In the genomic region with DNA sequence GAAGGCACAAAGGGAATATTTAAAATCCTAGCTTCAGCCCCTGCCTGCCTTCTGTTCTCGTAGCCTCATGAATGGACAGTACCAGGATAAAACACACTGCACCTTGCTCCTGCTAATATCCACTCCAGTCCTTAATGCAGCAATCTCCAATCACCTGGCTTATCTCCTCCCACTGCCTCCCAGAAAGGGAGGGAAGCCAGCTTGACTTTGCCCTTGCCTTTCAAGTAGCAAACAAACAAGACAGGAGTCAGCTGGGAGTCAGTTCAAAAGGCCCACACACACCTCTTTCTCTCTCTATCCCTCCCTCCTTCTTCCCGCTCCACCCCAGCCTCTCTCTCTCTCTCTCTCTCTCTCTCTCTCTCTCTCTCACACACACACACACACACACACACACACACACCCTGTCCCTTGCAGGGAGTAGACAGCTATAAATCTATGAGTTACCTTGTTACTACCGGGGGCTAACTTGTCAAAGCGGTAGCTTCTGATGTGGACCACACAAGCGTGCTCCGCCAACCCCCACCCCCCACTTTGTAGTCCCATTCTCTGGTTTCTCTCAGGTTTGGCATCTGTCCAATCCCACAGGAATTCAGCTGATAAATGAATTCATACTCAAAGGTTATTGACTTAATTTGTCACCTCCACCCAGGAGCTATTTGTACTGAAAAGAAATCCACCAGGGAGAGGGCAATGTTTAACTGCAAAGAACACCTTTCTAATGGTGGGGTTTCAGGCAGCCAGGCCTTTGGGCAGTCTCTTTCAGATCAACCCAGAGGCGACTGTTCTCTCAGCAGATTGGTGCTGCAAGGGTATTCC, we compare ENCODE assay signal across 12 mouse cellular contexts.
DNase-seq lines count a peak whose midpoint lies in the region; ATAC-seq and TF ChIP-seq lines count a peak whose summit lies in the region.
"Had no signal": no experiment of that assay in that cellular context is flagged by ENCODE, and none has a peak within 500 bp of the region (broad histone marks: within the 10 kb centered on the region; RNA-seq: fewer than 3 reads in every experiment).

No protein-coding gene starts in this region.

- H3K9ac ChIP-seq in liver, postnatal 0 days (replicated peaks): no peak overlapping the region
- H3K9ac ChIP-seq in intestine, embryonic 16.5 days (ENCODE audit: low read depth, low read length): no peak overlapping the region
- H3K9ac ChIP-seq in kidney, postnatal 0 days (ENCODE audit: low read depth, low read length): no peak overlapping the region
- H3K9ac ChIP-seq in stomach, embryonic 14.5 days (replicated peaks; ENCODE audit: low read depth, low read length): no peak overlapping the region
- no peak overlapping the region for H3K9ac ChIP-seq in heart, embryonic 12.5 days
- H3K9ac ChIP-seq: limb, embryonic 12.5 days; neural tube, embryonic 12.5 days had no signal

- no peak for TF ChIP-seq EP300 in liver, postnatal 0 days (IDR thresholded peaks at IDR 0.05; ENCODE audit: low read depth)

- no peak overlapping the region for H3K4me3 ChIP-seq in liver, postnatal 0 days (ENCODE audit: low read depth, low read length)
- H3K4me3 ChIP-seq in intestine, embryonic 16.5 days (ENCODE audit: low read length): no peak overlapping the region
- no peak overlapping the region for H3K4me3 ChIP-seq in kidney, postnatal 0 days (replicated peaks; ENCODE audit: low read depth, low read length)
- H3K4me3 ChIP-seq in stomach, embryonic 14.5 days (ENCODE audit: low read depth, low read length): no peak overlapping the region
- no peak overlapping the region for H3K4me3 ChIP-seq in heart, embryonic 12.5 days
- H3K4me3 ChIP-seq: hindbrain, embryonic 10.5 days; limb, embryonic 12.5 days; neural tube, embryonic 12.5 days had no signal

- ATAC-seq in liver, postnatal 0 days: peak; percentile 80
- peak; percentile 81 for ATAC-seq in intestine, embryonic 16.5 days
- ATAC-seq in kidney, postnatal 0 days (replicated peaks; ENCODE audit: low FRiP score, low read depth): peak; percentile 13; the same call in 1 of the 2 replicates
- ATAC-seq in stomach, embryonic 14.5 days (ENCODE audit: insufficient number of reproducible peaks, insufficient read depth, low FRiP score, low read depth): peak; percentile 75
- ATAC-seq in heart, embryonic 12.5 days (ENCODE audit: insufficient number of reproducible peaks, low FRiP score): no peak
- no peak for ATAC-seq in frontal cortex, adult (ENCODE audit: low TSS enrichment)

- H3K4me2 ChIP-seq in liver, postnatal 0 days (ENCODE audit: low read depth, low read length): no peak overlapping the region
- no peak overlapping the region for H3K4me2 ChIP-seq in intestine, embryonic 16.5 days (ENCODE audit: low read depth, low read length)
- no peak overlapping the region for H3K4me2 ChIP-seq in kidney, postnatal 0 days (ENCODE audit: low read length)
- H3K4me2 ChIP-seq in stomach, embryonic 14.5 days (replicated peaks; ENCODE audit: low read depth, low read length): no peak overlapping the region
- no peak overlapping the region for H3K4me2 ChIP-seq in heart, embryonic 12.5 days
- H3K4me2 ChIP-seq: limb, embryonic 12.5 days; neural tube, embryonic 12.5 days had no signal

- no peaks in the 10 kb centered on the region for H3K27me3 ChIP-seq in liver, postnatal 0 days (ENCODE audit: insufficient read depth, low read length)
- no peaks in the 10 kb centered on the region for H3K27me3 ChIP-seq in intestine, embryonic 16.5 days (replicated peaks; ENCODE audit: control insufficient read depth, insufficient read depth, low read length)
- H3K27me3 ChIP-seq in kidney, postnatal 0 days (ENCODE audit: insufficient read depth, low read length): no peaks in the 10 kb centered on the region
- no peaks in the 10 kb centered on the region for H3K27me3 ChIP-seq in stomach, embryonic 14.5 days (ENCODE audit: control insufficient read depth, insufficient read depth, low read length)
- H3K27me3 ChIP-seq in heart, embryonic 12.5 days (replicated peaks): no peaks in the 10 kb centered on the region
- H3K27me3 ChIP-seq: neural tube, embryonic 12.5 days had no signal

- TF ChIP-seq CTCF in liver, postnatal 0 days (IDR thresholded peaks at IDR 0.05; ENCODE audit: low read depth): no peak
- no peak for TF ChIP-seq CTCF in kidney, postnatal 0 days (IDR thresholded peaks at IDR 0.05; ENCODE audit: low read depth)

- 62% methylated on average over 7 of the region's 7 CpGs for WGBS in liver, postnatal 0 days (ENCODE audit: insufficient replicate concordance)
- WGBS in intestine, embryonic 16.5 days: 50% methylated on average over 6 of the region's 7 CpGs
- 49% methylated on average over 7 of the region's 7 CpGs for WGBS in kidney, postnatal 0 days
- WGBS in stomach, embryonic 14.5 days: 41% methylated on average over 7 of the region's 7 CpGs
- 61% methylated on average over 7 of the region's 7 CpGs for WGBS in heart, embryonic 12.5 days

- H3K4me1 ChIP-seq in liver, postnatal 0 days (ENCODE audit: insufficient read depth): no peaks in the 10 kb centered on the region
- H3K4me1 ChIP-seq in intestine, embryonic 16.5 days (ENCODE audit: control insufficient read depth, insufficient read depth, low read length): no peaks in the 10 kb centered on the region
- H3K4me1 ChIP-seq in kidney, postnatal 0 days (replicated peaks; ENCODE audit: insufficient read depth, low read length): no peaks in the 10 kb centered on the region
- H3K4me1 ChIP-seq in stomach, embryonic 14.5 days (ENCODE audit: control insufficient read depth, insufficient read depth, low read length): no peaks in the 10 kb centered on the region
- H3K4me1 ChIP-seq in heart, embryonic 12.5 days (replicated peaks): no peaks in the 10 kb centered on the region
- H3K4me1 ChIP-seq: hindbrain, embryonic 10.5 days had no signal

- H3K9me3 ChIP-seq in liver, postnatal 0 days (ENCODE audit: low read length): no peaks in the 10 kb centered on the region
- H3K9me3 ChIP-seq in intestine, embryonic 16.5 days (ENCODE audit: control insufficient read depth, low read length): no peaks in the 10 kb centered on the region
- H3K9me3 ChIP-seq in kidney, postnatal 0 days (replicated peaks; ENCODE audit: low read length): no peaks in the 10 kb centered on the region
- no peaks in the 10 kb centered on the region for H3K9me3 ChIP-seq in stomach, embryonic 14.5 days (ENCODE audit: control insufficient read depth, low read depth, low read length)
- H3K9me3 ChIP-seq in heart, embryonic 12.5 days (replicated peaks): no peaks in the 10 kb centered on the region
- H3K9me3 ChIP-seq: hindbrain, embryonic 10.5 days; limb, embryonic 12.5 days; neural tube, embryonic 12.5 days had no signal

- H3K36me3 ChIP-seq in liver, postnatal 0 days (replicated peaks; ENCODE audit: insufficient read depth, low read length): no peaks in the 10 kb centered on the region
- H3K36me3 ChIP-seq in intestine, embryonic 16.5 days (ENCODE audit: control insufficient read depth, insufficient read depth, low read length): no peaks in the 10 kb centered on the region
- no peaks in the 10 kb centered on the region for H3K36me3 ChIP-seq in kidney, postnatal 0 days (ENCODE audit: insufficient read depth, low read length)
- H3K36me3 ChIP-seq in stomach, embryonic 14.5 days (ENCODE audit: control insufficient read depth, insufficient read depth, low read length): no peaks in the 10 kb centered on the region
- H3K36me3 ChIP-seq in heart, embryonic 12.5 days: no peaks in the 10 kb centered on the region
- H3K36me3 ChIP-seq: hindbrain, embryonic 10.5 days; limb, embryonic 12.5 days; neural tube, embryonic 12.5 days had no signal

- DNase-seq in liver, postnatal 0 days: peak; percentile 22
- no peak for DNase-seq in liver
- peak; percentile 25 for DNase-seq in kidney, postnatal 0 days (ENCODE audit: low spot score)
- DNase-seq: right cerebral cortex, adult 18-20 months; thymus, postnatal 25 days had no signal

- H3K27ac ChIP-seq in liver, postnatal 0 days (ENCODE audit: low read depth): peak overlapping the region; percentile 62
- no peak overlapping the region for H3K27ac ChIP-seq in intestine, embryonic 16.5 days (ENCODE audit: low read length)
- no peak overlapping the region for H3K27ac ChIP-seq in kidney, postnatal 0 days
- H3K27ac ChIP-seq in stomach, embryonic 14.5 days (ENCODE audit: low read length): peak overlapping the region; percentile 52; the same call in 1 of the 2 replicates
- no peak overlapping the region for H3K27ac ChIP-seq in heart, embryonic 12.5 days (ENCODE audit: poor library complexity, severe bottlenecking)
- H3K27ac ChIP-seq: hindbrain, embryonic 10.5 days; limb, embryonic 12.5 days; neural tube, embryonic 12.5 days had no signal

Comparison
In these comparisons a context has a peak if more than half of its experiments do, and no peak if none do; other contexts are left out.
1. ATAC-seq: peak in liver, postnatal 0 days (single experiment), intestine, embryonic 16.5 days (single experiment), kidney, postnatal 0 days (single experiment) and stomach, embryonic 14.5 days (single experiment); none in heart, embryonic 12.5 days (single experiment) and frontal cortex, adult (single experiment).
2. H3K27ac ChIP-seq: peak in liver, postnatal 0 days (single experiment) and stomach, embryonic 14.5 days (single experiment); none in intestine, embryonic 16.5 days (single experiment), kidney, postnatal 0 days (single experiment) and heart, embryonic 12.5 days (single experiment).